Mouse (Mus musculus): Measurements from ENCODE around the gene Coq7. TPM values are rescaled to one million over a fixed set of nuclear protein-coding genes. Genes with fewer than 3 reads are reported as not detected.

Gene Coq7
- 134 and 156 TPM in 2 replicates for polyA plus RNA-seq (2015; fragmentation: Nextera tagmentation; extraction: Ambion mirVana)

DNA sequence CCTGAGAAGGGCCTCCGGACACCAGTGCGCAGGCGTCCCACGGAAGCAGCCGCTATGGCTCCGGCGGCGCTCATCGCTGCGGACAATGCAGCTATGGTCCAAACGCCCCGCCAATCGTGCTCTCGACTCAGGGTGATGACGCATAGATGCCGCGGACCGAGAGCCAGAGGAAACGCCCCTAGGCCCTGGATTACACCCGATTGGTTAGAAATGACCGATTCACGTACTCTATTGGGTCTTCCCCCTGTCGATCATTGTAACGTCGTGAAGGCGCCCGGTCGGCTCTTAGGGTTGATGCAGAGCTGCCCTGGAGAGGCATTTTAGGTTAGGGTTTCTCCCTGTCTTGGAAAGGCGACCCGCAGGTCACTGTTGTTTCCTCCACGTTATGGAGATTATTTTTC, at the start of gene Coq7:
TSS of gene Coq7 (minus strand) at position 179 of the 401 bp plus-strand sequence.

DNA sequence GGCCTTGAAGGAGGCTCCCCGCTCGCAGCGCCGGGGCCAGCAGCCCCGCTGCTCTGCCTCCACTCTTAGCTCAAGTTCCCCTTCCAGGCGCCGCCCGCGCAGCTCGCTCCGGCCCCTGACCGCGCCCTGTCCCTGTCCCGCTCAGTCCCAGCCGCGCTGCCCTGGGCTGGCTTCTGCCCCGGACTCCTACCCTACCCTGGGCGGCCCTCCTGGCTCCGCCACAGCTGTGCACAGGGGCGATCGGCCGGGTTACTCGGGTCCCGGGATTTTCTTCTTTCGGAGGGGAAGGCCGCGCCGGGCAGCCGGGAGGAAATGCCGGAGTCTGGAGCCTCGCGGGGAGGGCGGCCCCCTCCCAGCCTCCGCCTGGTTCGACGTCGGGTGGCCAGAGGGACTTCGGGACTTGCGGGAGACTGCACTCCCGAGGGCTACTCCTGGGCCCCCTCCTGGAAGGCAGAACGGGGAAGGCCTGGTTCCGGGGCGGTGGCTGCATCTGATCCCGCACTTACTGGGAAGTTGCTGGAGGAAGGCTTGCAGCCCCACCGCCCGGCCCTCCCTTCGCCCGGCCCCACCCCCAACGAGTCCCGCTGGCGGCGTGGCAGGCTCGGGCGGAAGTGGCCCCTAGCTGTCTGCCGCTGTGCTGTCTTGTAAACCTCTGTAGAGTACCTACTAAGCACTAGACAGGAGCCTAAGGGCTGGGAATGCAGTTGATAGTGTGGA, 41.6 kb downstream of the Coq7 start, which contains the start of gene Itpripl2:
TSS of gene Itpripl2 (minus strand) at position 545 of the 717 bp plus-strand sequence.

Other genes with a start within 250 kb of the Coq7 start
- 1.3 and 1.4 TPM in 2 replicates for gene Syt17, start 85.1 kb downstream of the Coq7 start, polyA plus RNA-seq (2015; fragmentation: Nextera tagmentation; extraction: Ambion mirVana)
- 4.4 and 5.7 TPM in 2 replicates for gene Itpripl2, start 41.4 kb downstream of the Coq7 start, polyA plus RNA-seq (2015; fragmentation: Nextera tagmentation; extraction: Ambion mirVana)
- gene Tmc7, start 51.4 kb upstream of the Coq7 start, polyA plus RNA-seq (2015; fragmentation: Nextera tagmentation; extraction: Ambion mirVana) = 2.4 and 2.7 TPM in 2 replicates
- gene Tmc5, start 63.9 kb upstream of the Coq7 start, polyA plus RNA-seq (2015; fragmentation: Nextera tagmentation; extraction: Ambion mirVana) = 0.19 and 0.29 TPM in 2 replicates
- 62.2 and 62.9 TPM in 2 replicates for gene Gde1, start 172.4 kb upstream of the Coq7 start, polyA plus RNA-seq (2015; fragmentation: Nextera tagmentation; extraction: Ambion mirVana)
- 2.6 and 2.9 TPM in 2 replicates for gene Ccp110, start 179.2 kb upstream of the Coq7 start, polyA plus RNA-seq (2015; fragmentation: Nextera tagmentation; extraction: Ambion mirVana)
- gene Vps35l, start 206.9 kb upstream of the Coq7 start, polyA plus RNA-seq (2015; fragmentation: Nextera tagmentation; extraction: Ambion mirVana) = 37.3 and 38.5 TPM in 2 replicates